Mouse (Mus musculus): ENCODE measurements around the gene Wdr64.

- TF ChIP-seq CTCF (IDR thresholded peaks at IDR 0.05; ENCODE audit: borderline replicate concordance, insufficient read depth, low read length) (no peak), POLR2A (IDR thresholded peaks at IDR 0.05; ENCODE audit: low read depth, low read length) (no peak)
These were observed 17.4 kb upstream of the Wdr64 start for GRCm38 (mm10) chr1:175680995-175681394.
